Mouse (Mus musculus): ENCODE results near the gene Efl1. TPM values are rescaled to one million over a fixed set of nuclear protein-coding genes. Genes with fewer than 3 reads are reported as not detected.

The Efl1 gene
- polyA plus RNA-seq, 1 experiment from 2014 or later: 28.1 TPM

DNA sequence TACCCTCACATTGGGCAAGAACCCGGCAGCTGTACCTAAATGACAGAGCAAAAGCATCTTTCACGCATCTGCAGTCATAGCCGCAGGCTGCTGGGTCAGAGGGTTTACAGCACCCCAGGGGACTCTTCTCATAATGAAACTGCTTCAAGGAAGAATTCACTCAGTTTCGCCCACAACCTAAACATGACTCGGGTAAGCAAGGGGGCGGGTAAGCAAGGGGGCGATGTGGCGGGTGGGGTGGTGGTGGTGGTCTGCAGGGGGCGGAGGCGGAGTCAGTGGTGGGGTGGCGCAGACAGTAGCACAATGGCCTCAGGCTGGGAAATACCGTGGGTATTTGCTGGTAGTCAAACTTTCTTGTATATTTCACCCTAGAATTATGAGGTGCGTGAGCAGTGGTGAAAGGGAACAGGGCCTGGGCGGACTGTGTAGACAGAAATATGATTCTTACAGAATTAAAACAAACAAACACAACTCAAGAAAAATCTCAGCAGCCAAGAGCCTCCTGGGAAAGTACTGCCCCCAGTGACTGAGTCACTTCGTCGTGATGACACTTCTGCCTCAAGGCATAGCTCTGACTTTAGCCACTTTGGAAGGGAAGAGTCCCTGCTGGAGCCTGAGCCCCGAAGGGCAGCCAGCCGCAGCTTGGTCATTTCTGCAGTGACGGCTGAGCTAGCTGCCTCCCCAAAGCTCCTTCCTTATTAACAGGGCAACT is 162.9 kb downstream of the Efl1 start:
- Histone ChIP-seq H3K9ac (ENCODE audit: low read depth, low read length) (no peak overlapping the region), H3K9me3 (ENCODE audit: control insufficient read depth, low read length) (no peaks in the 10 kb centered on the region), H3K4me2 (ENCODE audit: low read depth, low read length) (0 out of 2 replicates have a peak overlapping the region, but pooled peaks have one; percentile 23), H3K36me3 (ENCODE audit: control insufficient read depth, insufficient read depth, low read length) (no peaks in the 10 kb centered on the region), H3K27ac (ENCODE audit: low read length) (no peak overlapping the region), H3K4me1 (ENCODE audit: control insufficient read depth, insufficient read depth, low read length) (0 out of 2 replicates have a peak, but pooled peaks cover 3% of the 10 kb centered on the region), H3K27me3 (replicated peaks; ENCODE audit: control insufficient read depth, insufficient read depth, low read length) (no peaks in the 10 kb centered on the region), H3K4me3 (ENCODE audit: low read length) (no peak overlapping the region)
- peak; percentile 51 for ATAC-seq
- 32% methylated on average over 19 of the region's 19 CpGs for WGBS

DNA sequence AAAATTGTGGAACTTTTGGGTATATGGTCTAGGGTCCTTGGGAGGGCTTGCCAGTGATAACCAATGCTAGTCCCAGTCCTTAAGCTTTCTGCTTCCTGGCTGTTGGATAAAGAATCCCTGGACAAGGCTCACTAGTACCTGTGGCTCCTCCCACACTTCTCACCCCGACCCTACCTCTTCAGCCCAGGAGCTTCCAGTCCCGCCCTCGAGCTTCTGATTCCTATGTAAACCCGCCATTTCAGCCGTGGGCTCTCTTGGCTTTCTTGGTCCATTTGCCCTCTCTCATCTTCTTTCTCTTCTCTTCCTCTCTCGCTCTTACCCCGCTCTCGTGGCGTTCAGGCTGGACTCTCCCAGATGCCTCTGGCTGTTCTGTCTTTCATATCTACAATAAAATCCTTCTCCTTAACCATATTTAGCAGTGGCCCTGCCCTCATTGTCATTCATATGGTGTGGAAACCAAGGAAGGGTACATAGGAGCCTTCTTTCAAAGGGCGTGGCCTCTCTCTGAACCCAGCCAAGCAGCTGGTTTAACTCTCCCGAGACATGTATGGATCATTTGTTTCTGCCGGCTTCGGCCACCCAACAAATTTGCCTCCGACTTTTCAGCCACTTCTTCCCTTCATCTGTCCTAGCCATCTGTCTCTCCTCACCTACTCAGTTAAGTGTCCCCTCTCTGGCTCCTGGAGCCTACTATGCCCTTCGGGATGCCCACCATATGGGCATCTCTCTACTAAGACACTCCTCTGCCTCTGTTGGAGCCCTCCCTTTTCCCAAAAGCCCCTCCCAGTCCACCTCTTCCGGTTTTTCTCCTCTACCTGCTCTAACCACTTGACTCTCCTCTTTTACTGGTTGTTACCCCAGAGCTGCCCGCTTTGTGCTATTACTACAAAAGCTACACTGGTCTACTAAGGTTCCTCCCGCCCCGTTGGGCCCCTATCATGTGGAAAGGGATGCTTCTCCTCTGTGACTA is 164.1 kb downstream of the Efl1 start:
- no peak overlapping the region for H3K27ac ChIP-seq (ENCODE audit: low read length)
- H3K36me3 ChIP-seq (ENCODE audit: control insufficient read depth, insufficient read depth, low read length): no peaks in the 10 kb centered on the region
- H3K27me3 ChIP-seq (replicated peaks; ENCODE audit: control insufficient read depth, insufficient read depth, low read length): no peaks in the 10 kb centered on the region
- H3K4me2 ChIP-seq (ENCODE audit: low read depth, low read length): no peak overlapping the region
- H3K9ac ChIP-seq (ENCODE audit: low read depth, low read length): no peak overlapping the region
- H3K4me3 ChIP-seq (ENCODE audit: low read length): no peak overlapping the region
- H3K9me3 ChIP-seq (ENCODE audit: control insufficient read depth, low read length): no peaks in the 10 kb centered on the region
- ATAC-seq: no peak
- 79% methylated on average over 19 of the region's 19 CpGs for WGBS
- H3K4me1 ChIP-seq (ENCODE audit: control insufficient read depth, insufficient read depth, low read length): 0 out of 2 replicates have a peak, but pooled peaks cover 3% of the 10 kb centered on the region

DNA sequence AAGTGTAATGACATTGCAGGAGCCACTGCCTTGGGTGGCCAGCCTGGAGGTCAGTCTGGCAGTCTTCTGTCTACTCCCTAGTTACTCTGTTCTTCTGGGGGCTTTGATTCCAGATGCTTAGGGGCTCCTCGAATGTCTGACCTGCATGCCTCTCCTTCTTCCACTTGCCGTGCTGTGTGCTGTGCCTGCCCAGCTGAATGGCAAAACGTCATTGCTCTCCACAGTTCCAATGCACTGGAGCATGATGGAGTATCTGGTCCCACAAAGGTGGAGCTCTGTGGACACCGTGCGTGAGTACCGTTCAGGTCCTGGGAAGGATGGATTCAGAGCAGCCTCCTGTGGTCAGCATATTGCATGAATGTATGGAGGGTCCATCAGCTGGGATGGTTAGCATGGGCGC is 171.1 kb downstream of the Efl1 start:
- H3K27me3 ChIP-seq (replicated peaks; ENCODE audit: control insufficient read depth, insufficient read depth, low read length): no peaks in the 10 kb centered on the region
- H3K9me3 ChIP-seq (ENCODE audit: control insufficient read depth, low read length): no peaks in the 10 kb centered on the region
- ATAC-seq: no peak
- H3K36me3 ChIP-seq (ENCODE audit: control insufficient read depth, insufficient read depth, low read length): no peaks in the 10 kb centered on the region
- no peak overlapping the region for H3K4me2 ChIP-seq (ENCODE audit: low read depth, low read length)
- WGBS: 94% methylated on average over 7 of the region's 7 CpGs
- H3K27ac ChIP-seq (ENCODE audit: low read length): no peak overlapping the region
- H3K4me1 ChIP-seq (ENCODE audit: control insufficient read depth, insufficient read depth, low read length): no peaks in the 10 kb centered on the region
- no peak overlapping the region for H3K4me3 ChIP-seq (ENCODE audit: low read length)
- H3K9ac ChIP-seq (ENCODE audit: low read depth, low read length): no peak overlapping the region

- 57% methylated on average over 4 of the region's 4 CpGs for WGBS
- H3K9me3 ChIP-seq (ENCODE audit: control insufficient read depth, low read length): no peaks in the 10 kb centered on the region
- H3K4me1 ChIP-seq (ENCODE audit: control insufficient read depth, insufficient read depth, low read length): no peaks in the 10 kb centered on the region
- ATAC-seq: no peak
- H3K27me3 ChIP-seq (replicated peaks; ENCODE audit: control insufficient read depth, insufficient read depth, low read length): no peaks in the 10 kb centered on the region
- no peak overlapping the region for H3K4me3 ChIP-seq (ENCODE audit: low read length)
- no peak overlapping the region for H3K27ac ChIP-seq (ENCODE audit: low read length)
- no peak overlapping the region for H3K9ac ChIP-seq (ENCODE audit: low read depth, low read length)
- H3K36me3 ChIP-seq (ENCODE audit: control insufficient read depth, insufficient read depth, low read length): no peaks in the 10 kb centered on the region
- no peak overlapping the region for H3K4me2 ChIP-seq (ENCODE audit: low read depth, low read length)
Measured at GRCm38 (mm10) chr7:82820661-82821060, 172.2 kb downstream of the Efl1 start.

DNA sequence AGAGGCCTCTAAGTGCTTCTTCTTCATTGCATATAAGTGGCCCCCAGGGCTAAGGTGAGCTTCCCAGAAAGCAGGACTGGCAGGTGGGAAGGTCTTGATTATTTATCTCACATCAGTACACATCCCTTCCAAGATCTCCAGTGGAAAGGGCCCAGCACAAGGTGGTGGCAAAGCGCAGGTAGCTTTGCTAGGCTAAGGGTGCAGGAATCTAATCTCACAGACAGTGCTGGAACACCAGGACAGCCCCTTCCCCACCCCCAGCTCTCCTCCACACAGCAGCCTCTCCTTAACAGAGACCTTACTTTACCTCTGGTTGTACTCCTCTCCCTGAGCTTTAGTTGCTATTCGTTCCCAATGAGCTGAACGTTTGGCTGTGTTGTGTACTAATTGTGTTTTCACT is 173.1 kb downstream of the Efl1 start:
- H3K36me3 ChIP-seq (ENCODE audit: control insufficient read depth, insufficient read depth, low read length): no peaks in the 10 kb centered on the region
- no peaks in the 10 kb centered on the region for H3K27me3 ChIP-seq (replicated peaks; ENCODE audit: control insufficient read depth, insufficient read depth, low read length)
- H3K27ac ChIP-seq (ENCODE audit: low read length): no peak overlapping the region
- WGBS: 85% methylated on average over 3 of the region's 3 CpGs
- no peak overlapping the region for H3K4me3 ChIP-seq (ENCODE audit: low read length)
- H3K4me1 ChIP-seq (ENCODE audit: control insufficient read depth, insufficient read depth, low read length): no peaks in the 10 kb centered on the region
- no peak overlapping the region for H3K9ac ChIP-seq (ENCODE audit: low read depth, low read length)
- no peaks in the 10 kb centered on the region for H3K9me3 ChIP-seq (ENCODE audit: control insufficient read depth, low read length)
- H3K4me2 ChIP-seq (ENCODE audit: low read depth, low read length): no peak overlapping the region
- no peak for ATAC-seq

GRCm38 (mm10) chr7:82822528-82822927 is 174.1 kb downstream of the Efl1 start:
- 29% methylated on average over 1 of the region's 1 CpGs for WGBS
- H3K4me2 ChIP-seq (ENCODE audit: low read depth, low read length): no peak overlapping the region
- no peak overlapping the region for H3K27ac ChIP-seq (ENCODE audit: low read length)
- no peak overlapping the region for H3K4me3 ChIP-seq (ENCODE audit: low read length)
- H3K9ac ChIP-seq (ENCODE audit: low read depth, low read length): no peak overlapping the region
- ATAC-seq: peak; percentile 42; the same call in 1 of the 2 replicates
- no peaks in the 10 kb centered on the region for H3K36me3 ChIP-seq (ENCODE audit: control insufficient read depth, insufficient read depth, low read length)
- H3K27me3 ChIP-seq (replicated peaks; ENCODE audit: control insufficient read depth, insufficient read depth, low read length): no peaks in the 10 kb centered on the region
- H3K9me3 ChIP-seq (ENCODE audit: control insufficient read depth, low read length): no peaks in the 10 kb centered on the region
- no peaks in the 10 kb centered on the region for H3K4me1 ChIP-seq (ENCODE audit: control insufficient read depth, insufficient read depth, low read length)

Other genes starting within 250 kb of the Efl1 start
- 2.3 and 3.7 TPM in 2 replicates for gene Saxo2, start 86 bp upstream of the Efl1 start, polyA plus RNA-seq (2015; fragmentation: Nextera tagmentation; extraction: Ambion mirVana)
- 4.8 TPM in 2 replicates for gene Mex3b, start 218.7 kb downstream of the Efl1 start, polyA plus RNA-seq (2015; fragmentation: Nextera tagmentation; extraction: Ambion mirVana)

All from intestine, embryonic 16.5 days (tissue).